Mouse (Mus musculus) MEL (cell line): ENCODE results near the gene Zfp646. TPM values are rescaled to one million over a fixed set of nuclear protein-coding genes. Genes with fewer than 3 reads are reported as not detected.

Experiments used
- DNase-seq: peaks from one replicate; pipeline ENCODE4 v3.0.0; 2011; ENCODE audit warnings: low read depth, low spot score
- H3K27ac ChIP-seq: 2 replicates; pipeline ENCODE4 v1.5.1; 2012; ENCODE audit warnings: low read depth, mild to moderate bottlenecking, control low read depth, low read length, moderate library complexity; ENCODE audit not compliant: control insufficient read depth
- H3K27me3 ChIP-seq, 2 experiments: fragments of 150-350 bp in 1 of 2; sonication (generic) in 1 of 2; 2 replicates each; pipeline ENCODE4 v1.6.1; 2012; ENCODE audit warnings: low read length in 2 of 2, mild to moderate bottlenecking in 2 of 2, improper control_type of control experiment in 1 of 2, moderate library complexity in 1 of 2; ENCODE audit not compliant: insufficient read depth in 2 of 2, control insufficient read depth in 1 of 2
- H3K36me3 ChIP-seq, 2 experiments: 2 replicates each; pipeline ENCODE4 v1.6.1; 2012 to 2014; ENCODE audit warnings: low read length in 2 of 2, improper control_type of control experiment in 1 of 2, inconsistent platforms in 1 of 2, mild to moderate bottlenecking in 1 of 2; ENCODE audit not compliant: insufficient read depth in 2 of 2, control insufficient read depth in 1 of 2
- H3K4me1 ChIP-seq, 2 experiments: fragments of 150-350 bp in 1 of 2; sonication (generic) in 1 of 2; 2 replicates each; pipeline ENCODE4 v1.6.1; 2012; ENCODE audit warnings: low read length in 2 of 2, improper control_type of control experiment in 1 of 2, mild to moderate bottlenecking in 1 of 2; ENCODE audit not compliant: insufficient read depth in 2 of 2, control insufficient read depth in 1 of 2
- H3K4me3 ChIP-seq, 2 experiments: fragments of 150-350 bp in 1 of 2; sonication (generic) in 1 of 2; 2 replicates each; pipeline ENCODE4 v1.5.1; 2012; ENCODE audit warnings: low read depth in 2 of 2, low read length in 2 of 2, mild to moderate bottlenecking in 2 of 2, moderate library complexity in 2 of 2, control low read depth in 1 of 2, improper control_type of control experiment in 1 of 2; ENCODE audit not compliant: control insufficient read depth in 1 of 2, insufficient read depth in 1 of 2
- H3K79me2 ChIP-seq: 2 replicates; pipeline ENCODE4 v1.6.1; 2012; ENCODE audit warnings: mild to moderate bottlenecking, low read length, moderate library complexity; ENCODE audit not compliant: control insufficient read depth, poor library complexity, insufficient read depth
- H3K9ac ChIP-seq: 2 replicates; pipeline ENCODE4 v1.6.1; 2012; ENCODE audit warnings: low read depth, mild to moderate bottlenecking, control low read depth, low read length, moderate library complexity; ENCODE audit not compliant: control insufficient read depth, poor library complexity, severe bottlenecking
- H3K9me3 ChIP-seq: fragments of 150-350 bp; sonication (generic); replicated peaks from 2 replicates; pipeline ENCODE4 v1.6.1; 2012; ENCODE audit warnings: mild to moderate bottlenecking, low read length, improper control_type of control experiment, moderate library complexity; ENCODE audit not compliant: insufficient read depth
- BHLHE40 ChIP-seq: IDR thresholded peaks from 2 replicates; pipeline ENCODE4 v1.6.1; 2012; ENCODE audit warnings: low read depth, mild to moderate bottlenecking, inconsistent platforms, low read length, improper control_type of control experiment, borderline replicate concordance
- CHD1 ChIP-seq: IDR thresholded peaks from 2 replicates; pipeline ENCODE4 v1.6.1; 2012; ENCODE audit warnings: low read depth, mild to moderate bottlenecking, inconsistent platforms, low read length, improper control_type of control experiment
- CTCF ChIP-seq, 3 experiments: IDR thresholded peaks in 2 of 3; conservative IDR thresholded peaks in 1 of 3; 2 replicates each; pipeline ENCODE4 v1.5.1; 2011 to 2012; ENCODE audit warnings: low read length in 3 of 3, low read depth in 2 of 3, mild to moderate bottlenecking in 2 of 3, improper control_type of control experiment in 1 of 3, inconsistent platforms in 1 of 3, mixed read lengths in 1 of 3, moderate library complexity in 1 of 3; ENCODE audit not compliant: control insufficient read depth in 1 of 3, insufficient read depth in 1 of 3, poor library complexity in 1 of 3, severe bottlenecking in 1 of 3
- E2F4 ChIP-seq: IDR thresholded peaks from 2 replicates; pipeline ENCODE4 v1.6.1; 2011; ENCODE audit warnings: low read depth, low read length, improper control_type of control experiment, borderline replicate concordance
- ELF1 ChIP-seq: IDR thresholded peaks from 2 replicates; pipeline ENCODE4 v1.6.1; 2014; ENCODE audit warnings: low read depth, mild to moderate bottlenecking, inconsistent platforms, low read length, improper control_type of control experiment, moderate library complexity
- EP300 ChIP-seq, 2 experiments: IDR thresholded peaks; 2 replicates each; pipeline ENCODE4 v1.6.1; 2011; ENCODE audit warnings: improper control_type of control experiment in 2 of 2, low read length in 2 of 2, low read depth in 1 of 2, mild to moderate bottlenecking in 1 of 2
- ETS1 ChIP-seq: IDR thresholded peaks from 2 replicates; pipeline ENCODE4 v1.6.1; 2012; ENCODE audit warnings: low read depth, mild to moderate bottlenecking, inconsistent platforms, low read length, improper control_type of control experiment, moderate library complexity
- GABPA ChIP-seq: IDR thresholded peaks from 2 replicates; pipeline ENCODE4 v1.6.1; 2012; ENCODE audit warnings: low read depth, mild to moderate bottlenecking, inconsistent platforms, low read length, improper control_type of control experiment, moderate library complexity
- GATA1 ChIP-seq: IDR thresholded peaks from 2 replicates; pipeline ENCODE4 v1.6.1; 2011; ENCODE audit warnings: low read depth, low read length, improper control_type of control experiment
- JUND ChIP-seq: IDR thresholded peaks from 2 replicates; pipeline ENCODE4 v1.6.1; 2011; ENCODE audit warnings: low read depth, mild to moderate bottlenecking, improper control_type of control experiment, low read length
- MAX ChIP-seq: IDR thresholded peaks from 2 replicates; pipeline ENCODE4 v1.6.1; 2011; ENCODE audit warnings: low read length, improper control_type of control experiment
- MAZ ChIP-seq: IDR thresholded peaks from 2 replicates; pipeline ENCODE4 v1.6.1; 2012; ENCODE audit warnings: low read depth, mild to moderate bottlenecking, inconsistent platforms, low read length, improper control_type of control experiment
- MEF2A ChIP-seq: IDR thresholded peaks from 2 replicates; pipeline ENCODE4 v1.6.1; 2014; ENCODE audit warnings: low read depth, mild to moderate bottlenecking, inconsistent platforms, low read length, improper control_type of control experiment; ENCODE audit not compliant: poor library complexity, insufficient replicate concordance, severe bottlenecking; ENCODE audit errors: extremely low read depth
- MXI1 ChIP-seq: IDR thresholded peaks from 2 replicates; pipeline ENCODE4 v1.6.1; 2011; ENCODE audit warnings: mild to moderate bottlenecking, low read depth, low read length, improper control_type of control experiment
- MYB ChIP-seq: IDR thresholded peaks from 2 replicates; pipeline ENCODE4 v1.6.1; 2011; ENCODE audit warnings: mild to moderate bottlenecking, low read depth, low read length, improper control_type of control experiment
- MYC ChIP-seq: IDR thresholded peaks from 2 replicates; pipeline ENCODE4 v1.6.1; 2011; ENCODE audit warnings: low read depth, mild to moderate bottlenecking, low read length, improper control_type of control experiment, moderate library complexity
- NELFE ChIP-seq: IDR thresholded peaks from 2 replicates; pipeline ENCODE4 v1.6.1; 2011; ENCODE audit warnings: low read depth, low read length, improper control_type of control experiment
- POLR2A ChIP-seq, 2 experiments: IDR thresholded peaks; 2 replicates each; pipeline ENCODE4 v1.6.1; 2011 to 2012; ENCODE audit warnings: low read length in 2 of 2, mild to moderate bottlenecking in 2 of 2, control low read depth in 1 of 2, improper control_type of control experiment in 1 of 2, low read depth in 1 of 2, moderate library complexity in 1 of 2; ENCODE audit not compliant: control insufficient read depth in 1 of 2, insufficient read depth in 1 of 2, poor library complexity in 1 of 2
- POLR2AphosphoS2 ChIP-seq: IDR thresholded peaks from 2 replicates; pipeline ENCODE4 v1.6.1; 2011; ENCODE audit warnings: low read length, improper control_type of control experiment
- POLR2AphosphoS5 ChIP-seq: IDR thresholded peaks from 2 replicates; pipeline ENCODE4 v1.6.1; 2012; ENCODE audit warnings: low read depth, borderline replicate concordance, mild to moderate bottlenecking, inconsistent platforms, low read length, moderate library complexity, mixed read lengths
- RCOR1 ChIP-seq: IDR thresholded peaks from 2 replicates; pipeline ENCODE4 v1.6.1; 2012; ENCODE audit warnings: low read depth, mild to moderate bottlenecking, inconsistent platforms, low read length, improper control_type of control experiment
- SIN3A ChIP-seq: IDR thresholded peaks from 2 replicates; pipeline ENCODE4 v1.6.1; 2012; ENCODE audit warnings: low read length, improper control_type of control experiment, inconsistent platforms
- SMC3 ChIP-seq: IDR thresholded peaks from 2 replicates; pipeline ENCODE4 v1.6.1; 2011; ENCODE audit warnings: low read depth, low read length, improper control_type of control experiment
- TBP ChIP-seq: IDR thresholded peaks from 2 replicates; pipeline ENCODE4 v1.8.0; 2011; ENCODE audit warnings: low read depth, low read length, improper control_type of control experiment
- TCF12 ChIP-seq: IDR thresholded peaks from 2 replicates; pipeline ENCODE4 v1.6.1; 2014; ENCODE audit warnings: low read depth, mild to moderate bottlenecking, inconsistent platforms, low read length, improper control_type of control experiment, moderate library complexity
- UBTF ChIP-seq: IDR thresholded peaks from 2 replicates; pipeline ENCODE4 v1.6.1; 2012; ENCODE audit warnings: low read depth, mild to moderate bottlenecking, inconsistent platforms, low read length, improper control_type of control experiment, moderate library complexity, borderline replicate concordance; ENCODE audit not compliant: insufficient read depth
- USF1 ChIP-seq: IDR thresholded peaks from 2 replicates; pipeline ENCODE4 v1.6.1; 2014; ENCODE audit warnings: low read depth, mild to moderate bottlenecking, inconsistent platforms, low read length, improper control_type of control experiment, moderate library complexity
- ZC3H11A ChIP-seq: IDR thresholded peaks from 2 replicates; pipeline ENCODE4 v1.6.1; 2012; ENCODE audit warnings: low read depth, mild to moderate bottlenecking, inconsistent platforms, low read length, improper control_type of control experiment
- ZMIZ1 ChIP-seq: IDR thresholded peaks from 2 replicates; pipeline ENCODE4 v1.6.1; 2012; ENCODE audit warnings: low read depth, mild to moderate bottlenecking, inconsistent platforms, low read length, improper control_type of control experiment, moderate library complexity
- ZNF384 ChIP-seq: IDR thresholded peaks from 2 replicates; pipeline ENCODE4 v1.6.1; 2012; ENCODE audit warnings: low read depth, mild to moderate bottlenecking, inconsistent platforms, low read length, improper control_type of control experiment
- polyA plus RNA-seq, 2 experiments: library from polyadenylated mRNA; stranded (reverse) in 1 of 2; unstranded in 1 of 2; fragments of >175 nt in 1 of 2; fragments of >200 nt in 1 of 2; gene quantifications; 2 replicates each; pipeline versions ENCODE4 v1.2.1 to v1.2.4; 2012; ENCODE audit warnings: low replicate concordance in 2 of 2, low read depth in 1 of 2; ENCODE audit not compliant: insufficient read length in 2 of 2, insufficient read depth in 1 of 2, missing spikeins in 1 of 2
- total RNA-seq: library from RNA; depleted of rRNA; stranded (reverse); fragments of 300-350 nt; gene quantifications from 2 replicates; pipeline ENCODE4 v1.2.3, GENCODE M21; 2012

Zfp646 gene
- total and polyA plus RNA-seq, 3 experiments: 35.8 to 38.2 TPM; not detected in 1

DNA sequence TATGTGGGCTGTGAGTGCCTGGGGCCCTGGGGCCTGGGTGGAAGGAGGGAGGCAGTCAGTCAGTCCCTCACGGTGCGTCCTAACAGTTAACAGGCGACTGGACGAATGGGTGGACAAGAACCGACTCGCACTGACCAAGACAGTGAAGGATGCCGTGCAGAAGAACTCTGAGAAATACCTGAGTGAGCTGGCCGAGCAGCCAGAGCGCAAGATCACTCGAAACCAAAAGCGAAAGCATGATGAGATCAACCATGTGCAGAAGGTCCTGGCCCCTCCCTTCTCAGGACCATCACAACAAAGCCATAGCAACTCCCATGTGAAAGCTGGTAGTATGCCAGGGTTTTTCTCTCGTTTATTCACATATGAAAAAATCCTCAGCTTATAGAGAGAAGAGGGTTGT, 39.3 kb downstream of the Zfp646 start:
- H3K27me3 ChIP-seq: no peaks in the 10 kb centered on the region
- H3K9me3 ChIP-seq: no peaks in the 10 kb centered on the region
- TF ChIP-seq SMC3 (no peak), CHD1 (no peak), NELFE (no peak), POLR2AphosphoS2 (no peak), UBTF (no peak), POLR2AphosphoS5 (no peak), MEF2A (no peak), TCF12 (no peak), MAZ (no peak), TBP (no peak), ELF1 (no peak), CTCF (IDR thresholded peaks at IDR 0.05 in 2 of 3, conservative IDR thresholded peaks at IDR 0.05 in 1 of 3; ENCODE audit: control insufficient read depth in 1 of 3, insufficient read depth in 1 of 3, low read depth in 2 of 3, low read length in 3 of 3, poor library complexity in 1 of 3, severe bottlenecking in 1 of 3) (no peak), ETS1 (no peak), E2F4 (no peak), BHLHE40 (no peak)
- H3K4me3 ChIP-seq: no peak overlapping the region
- H3K27ac ChIP-seq: no peak overlapping the region
- peaks cover 2 to 4% of the 10 kb centered on the region in 2 experiments; a peak in 3 of 4 replicates for H3K36me3 ChIP-seq
- H3K4me1 ChIP-seq: peaks cover 2 to 7% of the 10 kb centered on the region in 2 experiments; a peak in 2 of 4 replicates
- no peak overlapping the region for H3K9ac ChIP-seq
- H3K79me2 ChIP-seq: peaks cover 5% of the 10 kb centered on the region
- DNase-seq: no peak

DNA sequence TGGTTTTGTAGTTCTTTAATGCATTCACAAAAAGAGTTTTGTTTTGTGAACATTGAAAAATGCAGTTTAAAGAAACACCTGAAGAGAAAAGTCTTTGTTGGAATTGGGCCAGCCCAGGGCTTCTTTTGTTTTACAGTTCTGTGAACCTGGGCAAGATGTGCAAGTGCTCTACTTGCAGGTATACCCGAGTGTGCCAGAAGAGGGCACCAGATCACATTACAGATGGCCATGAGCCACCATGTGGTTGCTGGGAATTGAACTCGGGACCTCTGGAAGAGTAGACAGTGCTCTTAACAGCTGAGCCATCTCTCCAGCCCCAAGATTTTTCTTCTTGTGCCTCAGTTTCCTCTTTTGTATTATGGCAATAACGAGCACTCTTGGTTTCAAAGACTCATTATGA, 42.2 kb downstream of the Zfp646 start:
- Histone ChIP-seq H3K27me3 (no peaks in the 10 kb centered on the region), H3K4me1 (peaks cover 0 to 14% of the 10 kb centered on the region in 2 experiments; a peak in 2 of 4 replicates), H3K27ac (no peak overlapping the region), H3K9me3 (no peaks in the 10 kb centered on the region), H3K9ac (no peak overlapping the region), H3K79me2 (peaks cover 1% of the 10 kb centered on the region; the same call in 1 of the 2 replicates), H3K36me3 (peaks cover 2 to 15% of the 10 kb centered on the region in 2 experiments; a peak in 3 of 4 replicates), H3K4me3 (no peak overlapping the region)
- DNase-seq: peak; percentile 83
- TF ChIP-seq ZMIZ1 (no peak), GATA1 (no peak), UBTF (no peak), NELFE (no peak), USF1 (no peak), RCOR1 (no peak), MAX (0 out of 2 replicates have a peak, but pooled peaks have one; percentile 5), SMC3 (peak; percentile 58), POLR2AphosphoS5 (no peak), JUND (no peak), MYB (no peak), MEF2A (no peak), MXI1 (no peak), POLR2A (IDR thresholded peaks at IDR 0.05; ENCODE audit: control insufficient read depth in 1 of 2, insufficient read depth in 1 of 2, low read depth in 1 of 2, low read length in 2 of 2, poor library complexity in 1 of 2) (no peak), TCF12 (no peak), ZC3H11A (no peak; the same call in 1 of the 2 replicates), MYC (peak; percentile 91), EP300 (IDR thresholded peaks at IDR 0.05; ENCODE audit: low read depth in 1 of 2, low read length in 2 of 2) (no peak), GABPA (no peak), CHD1 (no peak), ELF1 (no peak), TBP (no peak), ZNF384 (no peak), SIN3A (0 out of 2 replicates have a peak, but pooled peaks have one; percentile 17)
